Mouse (Mus musculus): ENCODE results near the gene Prl3d2.

The Prl3d2 gene

GRCm38 (mm10) chr13:27121398-27121797, at the start of gene Prl3d2:
Gene Prl3d2 (plus strand): TSS chr13:27121698.
- WGBS = 95% methylated on average over 4 of the region's 4 CpGs

- WGBS = 95% methylated on average over 5 of the region's 5 CpGs
Measured at GRCm38 (mm10) chr13:27093890-27094289, 27.6 kb upstream of the Prl3d2 start, which contains the start of gene Prl3d1. Gene Prl3d1 (plus strand): TSS chr13:27094190.

GRCm38 (mm10) chr13:27148264-27148663, 26.8 kb downstream of the Prl3d2 start:
- 70% methylated on average over 1 of the region's 1 CpGs for WGBS

- 93% methylated on average over 3 of the region's 3 CpGs for WGBS
Measured at GRCm38 (mm10) chr13:27156490-27156889, 35.0 kb downstream of the Prl3d2 start, which contains the start of gene Prl3d3. Gene Prl3d3 (plus strand): TSS chr13:27156790.
